12 mouse cellular contexts compared by ENCODE assay signal in genomic region chr10:89746581-89746980, GRCm38 (mm10). TPM values are rescaled to one million over a fixed set of nuclear protein-coding genes. Genes with fewer than 3 reads are reported as not detected.
DNase-seq lines count a peak whose midpoint lies in the region; ATAC-seq and TF ChIP-seq lines count a peak whose summit lies in the region.
"Had no signal": no experiment of that assay in that cellular context is flagged by ENCODE, and none has a peak within 500 bp of the region (broad histone marks: within the 10 kb centered on the region; RNA-seq: fewer than 3 reads in every experiment).

No protein-coding gene starts in this region.

- H3K36me3 ChIP-seq in limb, embryonic 12.5 days: no peaks in the 10 kb centered on the region
- no peaks in the 10 kb centered on the region for H3K36me3 ChIP-seq in limb, embryonic 10.5 days
- H3K36me3 ChIP-seq in neural tube, embryonic 13.5 days: no peaks in the 10 kb centered on the region
- H3K36me3 ChIP-seq: forebrain, embryonic 12.5 days had no signal

- intact Hi-C loops in gastrocnemius, adult 2 months (cut with DNase I): no loop called here

- peak overlapping the region; percentile 100; the same call in 1 of the 2 replicates for H3K4me3 ChIP-seq in gastrocnemius, adult 2 months
- H3K4me3 ChIP-seq in limb, embryonic 12.5 days (replicated peaks): no peak overlapping the region
- no peak overlapping the region for H3K4me3 ChIP-seq in limb, embryonic 10.5 days
- H3K4me3 ChIP-seq in neural tube, embryonic 13.5 days: no peak overlapping the region

- no peak for ATAC-seq in limb, embryonic 12.5 days (ENCODE audit: insufficient number of reproducible peaks, insufficient read depth, low FRiP score, low TSS enrichment, low read depth)
- no peak for ATAC-seq in neural tube, embryonic 13.5 days (ENCODE audit: low read depth)
- ATAC-seq: intestine, embryonic 16.5 days had no signal

- H3K9me3 ChIP-seq in limb, embryonic 12.5 days: 0 out of 2 replicates have a peak, but pooled peaks cover 3% of the 10 kb centered on the region
- no peaks in the 10 kb centered on the region for H3K9me3 ChIP-seq in limb, embryonic 10.5 days (replicated peaks)
- no peaks in the 10 kb centered on the region for H3K9me3 ChIP-seq in neural tube, embryonic 13.5 days
- H3K9me3 ChIP-seq: forebrain, embryonic 12.5 days; G1E had no signal

- no peaks in the 10 kb centered on the region for H3K27me3 ChIP-seq in limb, embryonic 12.5 days
- no peaks in the 10 kb centered on the region for H3K27me3 ChIP-seq in limb, embryonic 10.5 days (ENCODE audit: low read depth, poor library complexity, severe bottlenecking)
- no peaks in the 10 kb centered on the region for H3K27me3 ChIP-seq in neural tube, embryonic 13.5 days
- H3K27me3 ChIP-seq: forebrain, embryonic 12.5 days had no signal

- peaks cover 11% of the 10 kb centered on the region for H3K4me1 ChIP-seq in limb, embryonic 12.5 days (replicated peaks)
- H3K4me1 ChIP-seq in limb, embryonic 10.5 days: 0 out of 2 replicates have a peak, but pooled peaks cover 6% of the 10 kb centered on the region
- H3K4me1 ChIP-seq in neural tube, embryonic 13.5 days (replicated peaks): peaks cover 17% of the 10 kb centered on the region

- no peak overlapping the region for H3K9ac ChIP-seq in limb, embryonic 12.5 days (replicated peaks)
- no peak overlapping the region for H3K9ac ChIP-seq in neural tube, embryonic 13.5 days
- H3K9ac ChIP-seq: forebrain, embryonic 12.5 days had no signal

- peak overlapping the region; percentile 36; the same call in 1 of the 2 replicates for H3K4me2 ChIP-seq in limb, embryonic 12.5 days
- H3K4me2 ChIP-seq in neural tube, embryonic 13.5 days: peak overlapping the region; percentile 76

- TF ChIP-seq CTCF in gastrocnemius, adult 2 months (IDR thresholded peaks at IDR 0.05): no peak

- 0 out of 2 replicates have a peak overlapping the region, but pooled peaks have one; percentile 98 for H3K27ac ChIP-seq in gastrocnemius, adult 2 months
- no peak overlapping the region for H3K27ac ChIP-seq in limb, embryonic 12.5 days
- H3K27ac ChIP-seq in limb, embryonic 10.5 days: no peak overlapping the region
- H3K27ac ChIP-seq in neural tube, embryonic 13.5 days (replicated peaks): no peak overlapping the region
- H3K27ac ChIP-seq: forebrain, embryonic 12.5 days had no signal

- 87% methylated on average over 3 of the region's 3 CpGs for WGBS in limb, embryonic 12.5 days
- 86% methylated on average over 3 of the region's 3 CpGs for WGBS in limb, embryonic 10.5 days
- WGBS in neural tube, embryonic 13.5 days: 56% methylated on average over 3 of the region's 3 CpGs

- no peak for DNase-seq in gastrocnemius, adult 2 months
- DNase-seq in gastrocnemius, adult 18-20 months (ENCODE audit: low spot score): no peak
- DNase-seq in limb, embryonic 10.5 days (ENCODE audit: low spot score): no peak
- DNase-seq in neural tube, embryonic 10.5 days (ENCODE audit: extremely low spot score, low spot score): no peak
- DNase-seq in retina, postnatal 1 day: peak; percentile 59
- DNase-seq in yolk sac, embryonic 10.5 days (ENCODE audit: low spot score): no peak
- DNase-seq: gastrocnemius, postnatal 14 days had no signal

RNA-seq across cellular contexts. Expression of gene Uhrf1bp1l, which starts 1.8 kb away (rescaled TPM):
- total RNA-seq in gastrocnemius, adult 2 months (2021): 10 to 100 TPM; 19.3 to 20.1 TPM
- 10 to 100 TPM; 13.2 to 21.6 TPM for total RNA-seq in gastrocnemius, adult 18-20 months (2021)
- polyA plus RNA-seq in limb, embryonic 12.5 days (2016; fragmentation: Nextera tagmentation; extraction: Ambion mirVana): 29.5 and 32.1 TPM in 2 replicates
- 26.0 and 30.1 TPM in 2 replicates for polyA plus RNA-seq in limb, embryonic 10.5 days (2016; fragmentation: Nextera tagmentation; extraction: Ambion mirVana)
- 31.2 and 31.3 TPM in 2 replicates for polyA plus RNA-seq in neural tube, embryonic 13.5 days (2015; fragmentation: Nextera tagmentation; extraction: Ambion mirVana)

RNA-seq across cellular contexts. Expression of gene Actr6, which starts 14.5 kb away (rescaled TPM):
- total RNA-seq in gastrocnemius, adult 2 months (2021): 1 to 10 TPM; 5.2 to 8.8 TPM
- total RNA-seq in gastrocnemius, adult 18-20 months (2021): 1 to 10 TPM; 5.5 to 7.7 TPM
- polyA plus RNA-seq in limb, embryonic 12.5 days (2016; fragmentation: Nextera tagmentation; extraction: Ambion mirVana): 37.8 and 40.7 TPM in 2 replicates
- polyA plus RNA-seq in limb, embryonic 10.5 days (2016; fragmentation: Nextera tagmentation; extraction: Ambion mirVana): 33.9 and 34.2 TPM in 2 replicates
- 54.7 and 59.0 TPM in 2 replicates for polyA plus RNA-seq in neural tube, embryonic 13.5 days (2015; fragmentation: Nextera tagmentation; extraction: Ambion mirVana)
